Mouse (Mus musculus) ES-Bruce4 (cell line): ENCODE results near the gene Ppdpf.

Source experiments
- CTCF ChIP-seq: IDR thresholded peaks from one replicate; pipeline ENCODE4 v1.8.1; 2011; ENCODE audit warnings: low read depth, low read length
- EP300 ChIP-seq: IDR thresholded peaks from 2 replicates; pipeline ENCODE4 v1.6.1; 2011; ENCODE audit warnings: low read depth, low read length; ENCODE audit not compliant: insufficient read depth
- POLR2A ChIP-seq: IDR thresholded peaks from one replicate; pipeline ENCODE4 v1.8.1; 2011; ENCODE audit warnings: low read length; ENCODE audit not compliant: insufficient read depth

DNA sequence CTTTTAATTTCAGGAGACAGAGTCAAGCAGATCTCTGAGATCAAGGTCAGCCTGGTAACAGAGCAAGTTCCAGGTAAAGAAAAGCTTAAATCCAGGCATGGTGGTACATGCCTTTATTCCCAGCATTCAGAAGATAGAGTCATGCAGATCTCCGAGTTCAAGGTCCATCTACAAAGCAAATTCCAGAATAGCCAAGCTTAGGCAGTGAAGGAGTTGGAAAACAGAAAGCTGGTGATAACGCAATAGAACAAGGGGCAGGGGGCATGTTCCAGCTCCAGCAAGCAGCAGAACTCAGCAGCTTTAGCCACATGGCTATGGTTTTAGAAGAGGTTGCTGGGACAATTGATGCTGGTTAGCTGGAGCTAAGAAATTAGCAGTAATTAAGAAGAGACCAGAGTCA lies 37.9 kb downstream of the Ppdpf start:
- no peak for TF ChIP-seq POLR2A
- no peak for TF ChIP-seq CTCF
- TF ChIP-seq EP300: no peak
